Mouse (Mus musculus): ENCODE results near the gene Hvcn1. TPM values are rescaled to one million over a fixed set of nuclear protein-coding genes. Genes with fewer than 3 reads are reported as not detected.

Hvcn1 gene
- polyA plus RNA-seq, 1 experiment from 2014 or later, result 1.6 TPM

- H3K9me3 ChIP-seq (ENCODE audit: control insufficient read depth, low read length), result no peaks in the 10 kb centered on the region
- H3K4me3 ChIP-seq (ENCODE audit: control insufficient read depth in 1 of 2, insufficient read depth in 1 of 2, low read depth in 1 of 2, low read length in 2 of 2), result no peak overlapping the region
- no peaks in the 10 kb centered on the region for H3K27me3 ChIP-seq (ENCODE audit: control insufficient read depth, insufficient read depth, low read length)
- 0 out of 2 replicates have a peak, but pooled peaks cover 3% of the 10 kb centered on the region for H3K36me3 ChIP-seq (ENCODE audit: control insufficient read depth, insufficient read depth, low read length)
- H3K4me1 ChIP-seq (ENCODE audit: control insufficient read depth in 2 of 2, insufficient read depth in 2 of 2, low read length in 2 of 2), result peaks cover 2 to 8% of the 10 kb centered on the region in 2 experiments; a peak in 3 of 4 replicates
- H3K9ac ChIP-seq (ENCODE audit: low read length), result no peak overlapping the region
- no peak for ATAC-seq (ENCODE audit: insufficient number of reproducible peaks, insufficient read depth, low FRiP score, low read depth)
- no peak overlapping the region for H3K4me2 ChIP-seq (ENCODE audit: low read length)
- H3K27ac ChIP-seq (replicated peaks in 1 of 2; ENCODE audit: control insufficient read depth in 1 of 2, insufficient read depth in 1 of 2, low read depth in 2 of 2, low read length in 2 of 2), result no peak overlapping the region
- WGBS, result 71% methylated on average over 3 of the region's 3 CpGs
Observed at GRCm38 (mm10) chr5:122265187-122265586, 58.6 kb downstream of the Hvcn1 start.

GRCm38 (mm10) chr5:122265942-122266341, 59.3 kb downstream of the Hvcn1 start:
- Histone ChIP-seq H3K27ac (replicated peaks in 1 of 2; ENCODE audit: control insufficient read depth in 1 of 2, insufficient read depth in 1 of 2, low read depth in 2 of 2, low read length in 2 of 2) (no peak overlapping the region), H3K4me1 (ENCODE audit: control insufficient read depth in 2 of 2, insufficient read depth in 2 of 2, low read length in 2 of 2) (peaks cover 2 to 8% of the 10 kb centered on the region in 2 experiments; a peak in 3 of 4 replicates), H3K4me3 (ENCODE audit: control insufficient read depth in 1 of 2, insufficient read depth in 1 of 2, low read depth in 1 of 2, low read length in 2 of 2) (no peak overlapping the region), H3K4me2 (ENCODE audit: low read length) (no peak overlapping the region), H3K9me3 (ENCODE audit: control insufficient read depth, low read length) (no peaks in the 10 kb centered on the region), H3K9ac (ENCODE audit: low read length) (no peak overlapping the region), H3K27me3 (ENCODE audit: control insufficient read depth, insufficient read depth, low read length) (no peaks in the 10 kb centered on the region), H3K36me3 (ENCODE audit: control insufficient read depth, insufficient read depth, low read length) (0 out of 2 replicates have a peak, but pooled peaks cover 3% of the 10 kb centered on the region)
- ATAC-seq (ENCODE audit: insufficient number of reproducible peaks, insufficient read depth, low FRiP score, low read depth), result no peak
- WGBS, result 89% methylated on average over 2 of the region's 2 CpGs

- no peak for ATAC-seq (ENCODE audit: insufficient number of reproducible peaks, insufficient read depth, low FRiP score, low read depth)
- Histone ChIP-seq H3K4me1 (ENCODE audit: control insufficient read depth in 2 of 2, insufficient read depth in 2 of 2, low read length in 2 of 2) (peaks cover 2 to 8% of the 10 kb centered on the region in 2 experiments; a peak in 3 of 4 replicates), H3K4me2 (ENCODE audit: low read length) (no peak overlapping the region), H3K4me3 (ENCODE audit: control insufficient read depth in 1 of 2, insufficient read depth in 1 of 2, low read depth in 1 of 2, low read length in 2 of 2) (no peak overlapping the region), H3K9me3 (ENCODE audit: control insufficient read depth, low read length) (no peaks in the 10 kb centered on the region), H3K36me3 (ENCODE audit: control insufficient read depth, insufficient read depth, low read length) (no peaks in the 10 kb centered on the region), H3K27ac (replicated peaks in 1 of 2; ENCODE audit: control insufficient read depth in 1 of 2, insufficient read depth in 1 of 2, low read depth in 2 of 2, low read length in 2 of 2) (no peak overlapping the region), H3K9ac (ENCODE audit: low read length) (no peak overlapping the region), H3K27me3 (ENCODE audit: control insufficient read depth, insufficient read depth, low read length) (no peaks in the 10 kb centered on the region)
- WGBS, result 71% methylated on average over 7 of the region's 7 CpGs
Observed at GRCm38 (mm10) chr5:122267136-122267535, 60.5 kb downstream of the Hvcn1 start.

- H3K4me3 ChIP-seq (ENCODE audit: control insufficient read depth in 1 of 2, insufficient read depth in 1 of 2, low read depth in 1 of 2, low read length in 2 of 2), result no peak overlapping the region
- no peak overlapping the region for H3K9ac ChIP-seq (ENCODE audit: low read length)
- H3K9me3 ChIP-seq (ENCODE audit: control insufficient read depth, low read length), result no peaks in the 10 kb centered on the region
- ATAC-seq (ENCODE audit: insufficient number of reproducible peaks, insufficient read depth, low FRiP score, low read depth), result no peak
- H3K4me1 ChIP-seq (ENCODE audit: control insufficient read depth in 2 of 2, insufficient read depth in 2 of 2, low read length in 2 of 2), result peaks cover 2 to 8% of the 10 kb centered on the region in 2 experiments; a peak in 3 of 4 replicates
- H3K27me3 ChIP-seq (ENCODE audit: control insufficient read depth, insufficient read depth, low read length), result no peaks in the 10 kb centered on the region
- 23% methylated on average over 5 of the region's 5 CpGs for WGBS
- H3K27ac ChIP-seq (replicated peaks in 1 of 2; ENCODE audit: control insufficient read depth in 1 of 2, insufficient read depth in 1 of 2, low read depth in 2 of 2, low read length in 2 of 2), result no peak overlapping the region
- H3K4me2 ChIP-seq (ENCODE audit: low read length), result no peak overlapping the region
- no peaks in the 10 kb centered on the region for H3K36me3 ChIP-seq (ENCODE audit: control insufficient read depth, insufficient read depth, low read length)
Observed at GRCm38 (mm10) chr5:122267899-122268298, 61.3 kb downstream of the Hvcn1 start.

- WGBS, result 47% methylated on average over 12 of the region's 12 CpGs
- Histone ChIP-seq H3K4me1 (ENCODE audit: control insufficient read depth in 2 of 2, insufficient read depth in 2 of 2, low read length in 2 of 2) (peaks cover 0 to 2% of the 10 kb centered on the region in 2 experiments; a peak in 1 of 4 replicates), H3K9ac (ENCODE audit: low read length) (no peak overlapping the region), H3K36me3 (ENCODE audit: control insufficient read depth, insufficient read depth, low read length) (no peaks in the 10 kb centered on the region), H3K27ac (replicated peaks in 1 of 2; ENCODE audit: control insufficient read depth in 1 of 2, insufficient read depth in 1 of 2, low read depth in 2 of 2, low read length in 2 of 2) (no peak overlapping the region), H3K27me3 (ENCODE audit: control insufficient read depth, insufficient read depth, low read length) (no peaks in the 10 kb centered on the region), H3K4me3 (ENCODE audit: control insufficient read depth in 1 of 2, insufficient read depth in 1 of 2, low read depth in 1 of 2, low read length in 2 of 2) (no peak overlapping the region), H3K9me3 (ENCODE audit: control insufficient read depth, low read length) (no peaks in the 10 kb centered on the region), H3K4me2 (ENCODE audit: low read length) (no peak overlapping the region)
- no peak for ATAC-seq (ENCODE audit: insufficient number of reproducible peaks, insufficient read depth, low FRiP score, low read depth)
Observed at GRCm38 (mm10) chr5:122268858-122269604, 62.4 kb downstream of the Hvcn1 start.

- Histone ChIP-seq H3K9ac (ENCODE audit: low read length) (no peak overlapping the region), H3K27ac (replicated peaks in 1 of 2; ENCODE audit: control insufficient read depth in 1 of 2, insufficient read depth in 1 of 2, low read depth in 2 of 2, low read length in 2 of 2) (no peak overlapping the region), H3K36me3 (ENCODE audit: control insufficient read depth, insufficient read depth, low read length) (no peaks in the 10 kb centered on the region), H3K4me2 (ENCODE audit: low read length) (no peak overlapping the region), H3K4me1 (ENCODE audit: control insufficient read depth in 2 of 2, insufficient read depth in 2 of 2, low read length in 2 of 2) (no peaks in the 10 kb centered on the region), H3K9me3 (ENCODE audit: control insufficient read depth, low read length) (no peaks in the 10 kb centered on the region), H3K4me3 (ENCODE audit: control insufficient read depth in 1 of 2, insufficient read depth in 1 of 2, low read depth in 1 of 2, low read length in 2 of 2) (no peak overlapping the region), H3K27me3 (ENCODE audit: control insufficient read depth, insufficient read depth, low read length) (no peaks in the 10 kb centered on the region)
- 78% methylated on average over 5 of the region's 5 CpGs for WGBS
- ATAC-seq (ENCODE audit: insufficient number of reproducible peaks, insufficient read depth, low FRiP score, low read depth), result no peak
Observed at GRCm38 (mm10) chr5:122272821-122273220, 66.2 kb downstream of the Hvcn1 start.

GRCm38 (mm10) chr5:122274785-122275184, 68.2 kb downstream of the Hvcn1 start:
- no peak for ATAC-seq (ENCODE audit: insufficient number of reproducible peaks, insufficient read depth, low FRiP score, low read depth)
- Histone ChIP-seq H3K4me1 (ENCODE audit: control insufficient read depth in 2 of 2, insufficient read depth in 2 of 2, low read length in 2 of 2) (no peaks in the 10 kb centered on the region), H3K9ac (ENCODE audit: low read length) (no peak overlapping the region), H3K27me3 (ENCODE audit: control insufficient read depth, insufficient read depth, low read length) (no peaks in the 10 kb centered on the region), H3K4me2 (ENCODE audit: low read length) (no peak overlapping the region), H3K27ac (replicated peaks in 1 of 2; ENCODE audit: control insufficient read depth in 1 of 2, insufficient read depth in 1 of 2, low read depth in 2 of 2, low read length in 2 of 2) (no peak overlapping the region), H3K4me3 (ENCODE audit: control insufficient read depth in 1 of 2, insufficient read depth in 1 of 2, low read depth in 1 of 2, low read length in 2 of 2) (no peak overlapping the region), H3K36me3 (ENCODE audit: control insufficient read depth, insufficient read depth, low read length) (no peaks in the 10 kb centered on the region), H3K9me3 (ENCODE audit: control insufficient read depth, low read length) (no peaks in the 10 kb centered on the region)
- 40% methylated on average over 5 of the region's 5 CpGs for WGBS

All from heart, embryonic 14.5 days (tissue).